Mouse (Mus musculus): ENCODE measurements around the gene Ing2. TPM values are rescaled to one million over a fixed set of nuclear protein-coding genes. Genes with fewer than 3 reads are reported as not detected.

Ing2 gene
- polyA plus RNA-seq, 2 experiments: 13.2 to 19.8 TPM

- DNase-seq (ENCODE audit: low spot score): no peak
- Histone ChIP-seq H3K27me3 (ENCODE audit: control insufficient read depth, insufficient read depth, low read length) (no peaks in the 10 kb centered on the region), H3K4me3 (replicated peaks; ENCODE audit: low read length) (no peak overlapping the region), H3K9me3 (ENCODE audit: control insufficient read depth, low read length) (no peaks in the 10 kb centered on the region), H3K4me2 (replicated peaks; ENCODE audit: low read depth, low read length, severe bottlenecking) (no peak overlapping the region), H3K27ac (replicated peaks; ENCODE audit: low read depth, low read length) (no peak overlapping the region), H3K4me1 (ENCODE audit: control insufficient read depth, insufficient read depth, low read length) (no peaks in the 10 kb centered on the region), H3K9ac (ENCODE audit: low read depth, low read length, severe bottlenecking) (no peak overlapping the region), H3K36me3 (ENCODE audit: control insufficient read depth, insufficient read depth, low read length) (no peaks in the 10 kb centered on the region)
- WGBS: 80% methylated on average over 5 of the region's 5 CpGs
- TF ChIP-seq POLR2A (IDR thresholded peaks at IDR 0.05; ENCODE audit: borderline replicate concordance, extremely low read depth, insufficient read depth, insufficient read length): no peak
- no peak for ATAC-seq (ENCODE audit: low FRiP score, low read depth)
Measured at GRCm38 (mm10) chr8:47695431-47696105, 20.2 kb upstream of the Ing2 start.

GRCm38 (mm10) chr8:47693119-47693518 lies 17.8 kb upstream of the Ing2 start:
- DNase-seq (ENCODE audit: low spot score) (peak; percentile 80), ATAC-seq (ENCODE audit: low FRiP score, low read depth) (no peak)
- H3K4me2 ChIP-seq (replicated peaks; ENCODE audit: low read depth, low read length, severe bottlenecking): no peak overlapping the region
- no peaks in the 10 kb centered on the region for H3K9me3 ChIP-seq (ENCODE audit: control insufficient read depth, low read length)
- no peak overlapping the region for H3K4me3 ChIP-seq (replicated peaks; ENCODE audit: low read length)
- TF ChIP-seq POLR2A (IDR thresholded peaks at IDR 0.05; ENCODE audit: borderline replicate concordance, extremely low read depth, insufficient read depth, insufficient read length): no peak
- H3K27ac ChIP-seq (replicated peaks; ENCODE audit: low read depth, low read length): no peak overlapping the region
- no peak overlapping the region for H3K9ac ChIP-seq (ENCODE audit: low read depth, low read length, severe bottlenecking)
- WGBS: 14% methylated on average over 2 of the region's 2 CpGs
- no peaks in the 10 kb centered on the region for H3K4me1 ChIP-seq (ENCODE audit: control insufficient read depth, insufficient read depth, low read length)
- no peaks in the 10 kb centered on the region for H3K27me3 ChIP-seq (ENCODE audit: control insufficient read depth, insufficient read depth, low read length)
- no peaks in the 10 kb centered on the region for H3K36me3 ChIP-seq (ENCODE audit: control insufficient read depth, insufficient read depth, low read length)

- Histone ChIP-seq H3K27me3 (ENCODE audit: control insufficient read depth, insufficient read depth, low read length) (no peaks in the 10 kb centered on the region), H3K4me1 (ENCODE audit: control insufficient read depth, insufficient read depth, low read length) (no peaks in the 10 kb centered on the region), H3K9ac (ENCODE audit: low read depth, low read length, severe bottlenecking) (no peak overlapping the region), H3K4me3 (replicated peaks; ENCODE audit: low read length) (no peak overlapping the region), H3K36me3 (ENCODE audit: control insufficient read depth, insufficient read depth, low read length) (no peaks in the 10 kb centered on the region), H3K9me3 (ENCODE audit: control insufficient read depth, low read length) (no peaks in the 10 kb centered on the region), H3K27ac (replicated peaks; ENCODE audit: low read depth, low read length) (no peak overlapping the region), H3K4me2 (replicated peaks; ENCODE audit: low read depth, low read length, severe bottlenecking) (no peak overlapping the region)
- ATAC-seq (ENCODE audit: low FRiP score, low read depth) (no peak), DNase-seq (ENCODE audit: low spot score) (no peak)
- TF ChIP-seq POLR2A (IDR thresholded peaks at IDR 0.05; ENCODE audit: borderline replicate concordance, extremely low read depth, insufficient read depth, insufficient read length): no peak
- 84% methylated on average over 9 of the region's 10 CpGs for WGBS
Measured at GRCm38 (mm10) chr8:47691831-47692230, 16.5 kb upstream of the Ing2 start.

- ATAC-seq (ENCODE audit: low FRiP score, low read depth): no peak
- Histone ChIP-seq H3K9ac (ENCODE audit: low read depth, low read length, severe bottlenecking) (no peak overlapping the region), H3K27ac (replicated peaks; ENCODE audit: low read depth, low read length) (no peak overlapping the region), H3K36me3 (ENCODE audit: control insufficient read depth, insufficient read depth, low read length) (no peaks in the 10 kb centered on the region), H3K4me1 (ENCODE audit: control insufficient read depth, insufficient read depth, low read length) (no peaks in the 10 kb centered on the region), H3K27me3 (ENCODE audit: control insufficient read depth, insufficient read depth, low read length) (no peaks in the 10 kb centered on the region), H3K4me3 (replicated peaks; ENCODE audit: low read length) (no peak overlapping the region), H3K4me2 (replicated peaks; ENCODE audit: low read depth, low read length, severe bottlenecking) (peak overlapping the region; percentile 44; the same call in 1 of the 2 replicates), H3K9me3 (ENCODE audit: control insufficient read depth, low read length) (no peaks in the 10 kb centered on the region)
- no peak for DNase-seq (ENCODE audit: low spot score)
- TF ChIP-seq POLR2A (IDR thresholded peaks at IDR 0.05; ENCODE audit: borderline replicate concordance, extremely low read depth, insufficient read depth, insufficient read length): no peak
- WGBS: 53% methylated on average over 7 of the region's 7 CpGs
Measured at GRCm38 (mm10) chr8:47691303-47691702, 15.9 kb upstream of the Ing2 start.

DNA sequence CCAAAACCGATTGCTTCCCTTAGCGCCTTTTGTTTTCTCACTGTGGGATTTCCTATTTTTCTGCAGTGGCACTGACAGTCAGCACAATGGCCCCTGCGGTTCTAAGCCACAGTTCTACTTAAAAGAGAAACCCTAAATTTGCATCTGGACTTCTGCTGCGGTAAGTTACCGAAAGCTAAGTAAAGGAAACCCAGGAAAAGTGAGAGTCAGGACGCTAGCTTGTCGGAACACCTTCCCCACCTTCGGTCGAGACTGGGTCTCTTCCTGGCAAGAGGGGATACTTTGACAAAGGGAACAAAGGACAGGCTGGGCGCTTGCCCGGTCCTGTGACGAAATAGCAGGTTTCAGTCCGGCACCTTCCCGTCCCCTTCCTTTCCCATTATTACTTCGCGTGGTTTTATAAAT lies 15.3 kb upstream of the Ing2 start:
- TF ChIP-seq POLR2A (IDR thresholded peaks at IDR 0.05; ENCODE audit: borderline replicate concordance, extremely low read depth, insufficient read depth, insufficient read length): no peak

More for the DNA sequence above, 15.3 kb upstream of the Ing2 start:
- no peak overlapping the region for H3K27ac ChIP-seq (replicated peaks; ENCODE audit: low read depth, low read length)
- no peaks in the 10 kb centered on the region for H3K4me1 ChIP-seq (ENCODE audit: control insufficient read depth, insufficient read depth, low read length)
- DNase-seq (ENCODE audit: low spot score) (no peak), ATAC-seq (ENCODE audit: low FRiP score, low read depth) (no peak)
- WGBS: 9% methylated on average over 16 of the region's 16 CpGs
- no peaks in the 10 kb centered on the region for H3K36me3 ChIP-seq (ENCODE audit: control insufficient read depth, insufficient read depth, low read length)
- H3K4me3 ChIP-seq (replicated peaks; ENCODE audit: low read length): peak overlapping the region; percentile 22
- peak overlapping the region; percentile 44 for H3K4me2 ChIP-seq (replicated peaks; ENCODE audit: low read depth, low read length, severe bottlenecking)
- H3K27me3 ChIP-seq (ENCODE audit: control insufficient read depth, insufficient read depth, low read length): no peaks in the 10 kb centered on the region
- H3K9ac ChIP-seq (ENCODE audit: low read depth, low read length, severe bottlenecking): peak overlapping the region; percentile 22; the same call in 1 of the 2 replicates
- no peaks in the 10 kb centered on the region for H3K9me3 ChIP-seq (ENCODE audit: control insufficient read depth, low read length)

Data from limb, embryonic 14.5 days (tissue).